Mouse (Mus musculus): ENCODE data around the gene Aifm2. TPM values are rescaled to one million over a fixed set of nuclear protein-coding genes. Genes with fewer than 3 reads are reported as not detected.
A peak's percentile ranks its signal among the peaks of the same experiment; 100 is the strongest.

The Aifm2 gene
- polyA plus RNA-seq, 1 experiment: 20.2 TPM

GRCm38 (mm10) chr10:61715462-61715837, 387 bp downstream of the Aifm2 start:
- TF ChIP-seq SRF (IDR thresholded peaks at IDR 0.05; ENCODE audit: control insufficient read depth, insufficient read length, low read depth) (no peak), MYOG (IDR thresholded peaks at IDR 0.05; ENCODE audit: control insufficient read depth in 1 of 3, insufficient read depth in 1 of 3, insufficient read length in 2 of 3, low read depth in 2 of 3) (no peak), E2F4 (IDR thresholded peaks at IDR 0.05; ENCODE audit: insufficient read depth) (no peak), USF1 (IDR thresholded peaks at IDR 0.05; ENCODE audit: low read depth) (no peak), CEBPB (IDR thresholded peaks at IDR 0.05; ENCODE audit: insufficient read depth, poor library complexity, severe bottlenecking) (no peak), POLR2A (IDR thresholded peaks at IDR 0.05; ENCODE audit: insufficient read length, low read depth) (no peak), MYOD1 (IDR thresholded peaks at IDR 0.05; ENCODE audit: control insufficient read depth in 1 of 3, insufficient read length in 2 of 3, low read depth in 2 of 3) (no peak), REST (IDR thresholded peaks at IDR 0.05; ENCODE audit: insufficient read depth, insufficient read length) (no peak), TCF12 (IDR thresholded peaks at IDR 0.05; ENCODE audit: insufficient read depth, poor library complexity, severe bottlenecking) (no peak), TCF3 (IDR thresholded peaks at IDR 0.05; ENCODE audit: insufficient read length, low read depth) (no peak), POLR2AphosphoS2 (IDR thresholded peaks at IDR 0.05; ENCODE audit: insufficient read length, low read depth) (no peak), MAX (IDR thresholded peaks at IDR 0.05; ENCODE audit: low read depth) (no peak)

DNA sequence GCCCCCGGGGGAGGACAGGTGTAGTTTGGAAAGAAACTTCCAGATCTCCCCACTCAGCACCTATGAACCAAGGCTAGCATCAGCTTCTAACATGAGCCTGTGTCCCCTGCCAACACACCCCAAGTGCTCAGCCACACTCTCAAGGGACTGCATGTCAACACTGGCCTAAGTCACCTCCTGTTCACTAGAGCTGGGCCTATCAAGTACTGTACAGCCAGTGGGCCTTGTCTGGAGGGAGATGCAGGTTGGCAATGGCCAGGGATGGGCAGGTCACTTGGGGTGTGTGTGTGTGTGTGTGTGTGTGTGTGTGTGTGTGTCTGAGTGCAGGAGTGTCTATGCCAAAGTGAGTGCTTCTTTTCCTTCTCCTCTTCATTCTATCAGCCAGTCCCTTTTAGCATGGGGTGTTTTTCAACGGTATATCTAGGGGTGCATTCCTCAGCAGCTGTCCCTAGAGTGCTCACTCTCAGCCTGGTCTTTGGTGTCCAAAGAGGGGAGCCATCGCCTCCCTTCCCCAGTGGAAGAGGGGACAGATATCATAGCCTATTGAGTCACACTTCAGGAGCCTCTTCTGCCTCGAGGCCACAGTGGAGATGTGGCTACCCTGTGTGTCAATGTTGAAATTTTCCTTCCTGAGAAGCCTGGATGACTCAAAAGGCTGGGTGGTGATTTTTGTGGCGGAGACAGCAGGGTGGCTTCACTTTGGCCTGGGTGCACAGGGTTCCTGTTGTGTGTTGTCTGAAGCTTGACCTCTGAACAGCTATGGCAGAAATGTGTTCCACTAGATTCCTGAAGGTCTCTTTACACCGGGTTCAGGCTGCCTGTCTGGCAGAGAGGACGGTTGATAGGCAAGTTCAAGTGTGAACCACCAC, 1.2 kb downstream of the Aifm2 start:
- H3K4me3 ChIP-seq: peak overlapping the region; percentile 40
- no peaks in the 10 kb centered on the region for H3K36me3 ChIP-seq (ENCODE audit: control insufficient read depth, insufficient read depth)
- TF ChIP-seq REST (IDR thresholded peaks at IDR 0.05; ENCODE audit: insufficient read depth, insufficient read length) (no peak), MYOG (IDR thresholded peaks at IDR 0.05; ENCODE audit: control insufficient read depth in 1 of 3, insufficient read depth in 1 of 3, insufficient read length in 2 of 3, low read depth in 2 of 3) (peak in 1 of 3 experiments; percentile 10)
- no peaks in the 10 kb centered on the region for H3K79me2 ChIP-seq (ENCODE audit: control insufficient read depth, insufficient read depth)
- no peak overlapping the region for H3ac ChIP-seq (ENCODE audit: control insufficient read depth, insufficient read length)
- H3K4me2 ChIP-seq (ENCODE audit: low read depth): peak overlapping the region; percentile 53
- no peaks in the 10 kb centered on the region for H3K27me3 ChIP-seq (ENCODE audit: control insufficient read depth, insufficient read depth, insufficient read length)

More at GRCm38 (mm10) chr10:61715462-61715837, 387 bp downstream of the Aifm2 start:
- H3K36me3 ChIP-seq (ENCODE audit: control insufficient read depth, insufficient read depth): no peaks in the 10 kb centered on the region
- no peaks in the 10 kb centered on the region for H3K27me3 ChIP-seq (ENCODE audit: control insufficient read depth, insufficient read depth, insufficient read length)
- H3K4me2 ChIP-seq (ENCODE audit: low read depth): peak overlapping the region; percentile 53
- H3K79me2 ChIP-seq (ENCODE audit: control insufficient read depth, insufficient read depth): no peaks in the 10 kb centered on the region
- H3K4me3 ChIP-seq: peak overlapping the region; percentile 40
- H3ac ChIP-seq (ENCODE audit: control insufficient read depth, insufficient read length): peak overlapping the region; percentile 5

- H3K36me3 ChIP-seq (ENCODE audit: control insufficient read depth, insufficient read depth): no peaks in the 10 kb centered on the region
- H3ac ChIP-seq (ENCODE audit: control insufficient read depth, insufficient read length): no peak overlapping the region
- H3K4me2 ChIP-seq (ENCODE audit: low read depth): no peak overlapping the region
- TF ChIP-seq MAX (IDR thresholded peaks at IDR 0.05; ENCODE audit: low read depth) (no peak), TCF3 (IDR thresholded peaks at IDR 0.05; ENCODE audit: insufficient read length, low read depth) (no peak), MYOD1 (IDR thresholded peaks at IDR 0.05; ENCODE audit: control insufficient read depth in 1 of 3, insufficient read length in 2 of 3, low read depth in 2 of 3) (no peak), TCF12 (IDR thresholded peaks at IDR 0.05; ENCODE audit: insufficient read depth, poor library complexity, severe bottlenecking) (no peak), CEBPB (IDR thresholded peaks at IDR 0.05; ENCODE audit: insufficient read depth, poor library complexity, severe bottlenecking) (no peak)
- no peak overlapping the region for H3K4me3 ChIP-seq
- H3K27me3 ChIP-seq (ENCODE audit: control insufficient read depth, insufficient read depth, insufficient read length): no peaks in the 10 kb centered on the region
- H3K79me2 ChIP-seq (ENCODE audit: control insufficient read depth, insufficient read depth): no peaks in the 10 kb centered on the region
These were observed 2.6 kb downstream of the Aifm2 start for GRCm38 (mm10) chr10:61717406-61718296.

DNA sequence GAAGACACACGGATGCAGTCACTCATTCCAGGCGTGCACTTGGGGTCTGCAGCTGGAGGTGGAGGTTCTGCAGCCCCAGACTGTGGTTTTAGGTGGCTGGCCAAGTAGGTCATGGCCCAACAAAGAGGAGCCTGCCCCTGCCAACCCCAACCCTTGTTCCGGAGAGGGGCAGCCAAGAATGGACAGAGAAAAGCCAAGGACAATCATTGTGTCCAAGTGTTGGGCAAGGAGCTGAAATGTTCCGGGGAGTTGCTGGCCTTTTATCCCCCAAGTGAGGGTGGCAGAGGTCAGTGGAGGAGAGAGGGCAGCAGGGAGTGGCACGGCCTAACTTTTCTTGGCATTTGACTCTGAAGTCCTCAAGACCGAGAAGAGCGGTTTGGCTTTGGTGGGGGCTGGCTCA, 5.3 kb downstream of the Aifm2 start:
- TF ChIP-seq E2F4 (IDR thresholded peaks at IDR 0.05; ENCODE audit: insufficient read depth) (no peak), TCF3 (IDR thresholded peaks at IDR 0.05; ENCODE audit: insufficient read length, low read depth) (no peak), MYOG (IDR thresholded peaks at IDR 0.05; ENCODE audit: control insufficient read depth in 1 of 3, insufficient read depth in 1 of 3, insufficient read length in 2 of 3, low read depth in 2 of 3) (no peak), MAX (IDR thresholded peaks at IDR 0.05; ENCODE audit: low read depth) (no peak), TCF12 (IDR thresholded peaks at IDR 0.05; ENCODE audit: insufficient read depth, poor library complexity, severe bottlenecking) (no peak)

DNA sequence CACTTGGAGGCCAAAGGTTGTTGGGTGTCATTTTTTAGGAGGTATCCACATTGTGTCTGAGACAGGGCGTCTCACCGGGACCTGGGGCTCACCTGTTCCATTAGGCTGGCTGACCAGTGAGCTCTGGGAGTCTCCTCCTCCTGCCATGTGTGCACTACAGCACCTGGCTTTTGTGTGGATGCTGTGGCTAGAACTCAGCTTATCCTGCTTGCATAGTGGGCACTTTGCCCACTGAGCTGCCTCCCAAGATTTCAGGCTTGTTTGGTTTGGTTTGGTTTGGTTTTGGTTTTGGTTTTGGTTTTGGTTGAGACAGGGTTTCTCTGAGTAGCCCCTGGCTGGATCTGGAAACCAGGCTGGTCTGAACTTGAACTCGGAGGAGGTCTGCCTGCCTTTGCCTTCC, 7.2 kb downstream of the Aifm2 start:
- Histone ChIP-seq H3K27me3 (ENCODE audit: control insufficient read depth, insufficient read depth, insufficient read length) (no peaks in the 10 kb centered on the region), H3K4me3 (no peak overlapping the region), H3K4me2 (ENCODE audit: low read depth) (no peak overlapping the region), H3K36me3 (ENCODE audit: control insufficient read depth, insufficient read depth) (no peaks in the 10 kb centered on the region), H3ac (ENCODE audit: control insufficient read depth, insufficient read length) (no peak overlapping the region), H3K79me2 (ENCODE audit: control insufficient read depth, insufficient read depth) (no peaks in the 10 kb centered on the region)
- TF ChIP-seq POLR2A (IDR thresholded peaks at IDR 0.05; ENCODE audit: insufficient read length, low read depth) (no peak), MYOG (IDR thresholded peaks at IDR 0.05; ENCODE audit: control insufficient read depth in 1 of 3, insufficient read depth in 1 of 3, insufficient read length in 2 of 3, low read depth in 2 of 3) (no peak), TCF3 (IDR thresholded peaks at IDR 0.05; ENCODE audit: insufficient read length, low read depth) (no peak), POLR2AphosphoS2 (IDR thresholded peaks at IDR 0.05; ENCODE audit: insufficient read length, low read depth) (no peak), CEBPB (IDR thresholded peaks at IDR 0.05; ENCODE audit: insufficient read depth, poor library complexity, severe bottlenecking) (no peak), TCF12 (IDR thresholded peaks at IDR 0.05; ENCODE audit: insufficient read depth, poor library complexity, severe bottlenecking) (no peak), REST (IDR thresholded peaks at IDR 0.05; ENCODE audit: insufficient read depth, insufficient read length) (no peak), MAX (IDR thresholded peaks at IDR 0.05; ENCODE audit: low read depth) (no peak), SRF (IDR thresholded peaks at IDR 0.05; ENCODE audit: control insufficient read depth, insufficient read length, low read depth) (no peak), E2F4 (IDR thresholded peaks at IDR 0.05; ENCODE audit: insufficient read depth) (no peak), MYOD1 (IDR thresholded peaks at IDR 0.05; ENCODE audit: control insufficient read depth in 1 of 3, insufficient read length in 2 of 3, low read depth in 2 of 3) (no peak), USF1 (IDR thresholded peaks at IDR 0.05; ENCODE audit: low read depth) (no peak)

More for the DNA sequence above, 5.3 kb downstream of the Aifm2 start:
- Histone ChIP-seq H3ac (ENCODE audit: control insufficient read depth, insufficient read length) (no peak overlapping the region), H3K27me3 (ENCODE audit: control insufficient read depth, insufficient read depth, insufficient read length) (no peaks in the 10 kb centered on the region), H3K4me2 (ENCODE audit: low read depth) (no peak overlapping the region), H3K36me3 (ENCODE audit: control insufficient read depth, insufficient read depth) (no peaks in the 10 kb centered on the region), H3K79me2 (ENCODE audit: control insufficient read depth, insufficient read depth) (no peaks in the 10 kb centered on the region), H3K4me3 (no peak overlapping the region)
